Mouse (Mus musculus) limb, embryonic 15.5 days (tissue): ENCODE measurements around the gene Medag. TPM values are rescaled to one million over a fixed set of nuclear protein-coding genes. Genes with fewer than 3 reads are reported as not detected.

Experiments used
- ATAC-seq: fragments of 200-750 bp; cut with Nextera tagmentation; 2 replicates; pipeline ENCODE4 v1.8.0; 2017; ENCODE audit warnings: low read depth, moderate TSS enrichment; ENCODE audit not compliant: insufficient number of reproducible peaks, low FRiP score, low TSS enrichment
- H3K27ac ChIP-seq: fragments of 300-500 bp; sonication (generic); 2 replicates; pipeline ENCODE4 v1.5.1; 2015; ENCODE audit warnings: moderate library complexity, mild to moderate bottlenecking, inconsistent platforms
- H3K27me3 ChIP-seq: fragments of 300-500 bp; sonication (generic); 2 replicates; pipeline ENCODE4 v1.6.1; 2015; ENCODE audit warnings: inconsistent platforms
- H3K36me3 ChIP-seq: fragments of 300-500 bp; sonication (generic); 2 replicates; pipeline ENCODE4 v1.6.1; 2015; ENCODE audit warnings: inconsistent platforms
- H3K4me1 ChIP-seq: fragments of 300-500 bp; sonication (generic); 2 replicates; pipeline ENCODE4 v1.6.1; 2015; ENCODE audit warnings: inconsistent platforms
- H3K4me2 ChIP-seq: fragments of 300-500 bp; sonication (generic); 2 replicates; pipeline ENCODE4 v1.6.1; 2015; ENCODE audit warnings: mild to moderate bottlenecking, inconsistent platforms
- H3K4me3 ChIP-seq: fragments of 300-500 bp; sonication (generic); 2 replicates; pipeline ENCODE4 v1.5.1; 2015; ENCODE audit warnings: mild to moderate bottlenecking, inconsistent platforms
- H3K9ac ChIP-seq: fragments of 300-500 bp; sonication (generic); 2 replicates; pipeline ENCODE4 v1.6.1; 2015; ENCODE audit warnings: inconsistent platforms
- H3K9me3 ChIP-seq: fragments of 300-500 bp; sonication (generic); 2 replicates; pipeline ENCODE4 v1.6.1; 2016; ENCODE audit warnings: inconsistent platforms
- WGBS: fragments of 180-500 bp; shearing (Covaris S2); methylation state at CpG from one replicate; pipeline ENCODE4 v1.1.7; 2015; 5-methylcytosine and 5-hydroxymethylcytosine counted together
- polyA plus RNA-seq: library from polyadenylated mRNA; unstranded; fragments of >200 nt; fragmentation: Nextera tagmentation; extraction: Ambion mirVana; gene quantifications from 2 replicates; pipeline ENCODE4 v1.2.1, GENCODE M21; 2015

Medag gene
- polyA plus RNA-seq, 1 experiment from 2014 or later = 4.2 TPM

DNA sequence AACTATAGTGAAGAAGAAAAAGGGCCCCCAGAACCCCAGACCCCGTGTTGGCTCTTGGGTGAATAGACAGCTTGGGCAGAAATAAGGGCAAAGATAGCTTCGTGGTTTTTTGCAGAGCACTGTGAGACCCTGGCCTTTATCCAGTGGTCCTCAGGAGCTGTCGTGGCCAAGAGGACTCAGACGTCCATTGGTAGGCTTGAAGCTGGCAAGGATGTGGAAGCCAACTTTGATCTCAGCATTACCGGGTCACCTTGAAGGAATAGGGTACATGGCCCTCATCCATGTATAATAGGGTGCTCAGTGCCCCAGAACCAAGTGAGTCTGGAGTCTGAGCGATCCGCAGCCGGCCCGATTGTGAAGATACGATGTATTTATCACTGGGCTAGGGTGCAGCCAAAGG is 1.1 kb downstream of the Medag start:
- Histone ChIP-seq H3K9me3 (no peaks in the 10 kb centered on the region), H3K4me2 (peak overlapping the region; percentile 74; the same call in 1 of the 2 replicates), H3K36me3 (no peaks in the 10 kb centered on the region), H3K27me3 (peaks cover 12% of the 10 kb centered on the region), H3K9ac (no peak overlapping the region), H3K27ac (no peak overlapping the region), H3K4me1 (peaks cover 18% of the 10 kb centered on the region), H3K4me3 (peak overlapping the region; percentile 43)
- ATAC-seq = no peak
- 86% methylated on average over 10 of the region's 10 CpGs for WGBS

DNA sequence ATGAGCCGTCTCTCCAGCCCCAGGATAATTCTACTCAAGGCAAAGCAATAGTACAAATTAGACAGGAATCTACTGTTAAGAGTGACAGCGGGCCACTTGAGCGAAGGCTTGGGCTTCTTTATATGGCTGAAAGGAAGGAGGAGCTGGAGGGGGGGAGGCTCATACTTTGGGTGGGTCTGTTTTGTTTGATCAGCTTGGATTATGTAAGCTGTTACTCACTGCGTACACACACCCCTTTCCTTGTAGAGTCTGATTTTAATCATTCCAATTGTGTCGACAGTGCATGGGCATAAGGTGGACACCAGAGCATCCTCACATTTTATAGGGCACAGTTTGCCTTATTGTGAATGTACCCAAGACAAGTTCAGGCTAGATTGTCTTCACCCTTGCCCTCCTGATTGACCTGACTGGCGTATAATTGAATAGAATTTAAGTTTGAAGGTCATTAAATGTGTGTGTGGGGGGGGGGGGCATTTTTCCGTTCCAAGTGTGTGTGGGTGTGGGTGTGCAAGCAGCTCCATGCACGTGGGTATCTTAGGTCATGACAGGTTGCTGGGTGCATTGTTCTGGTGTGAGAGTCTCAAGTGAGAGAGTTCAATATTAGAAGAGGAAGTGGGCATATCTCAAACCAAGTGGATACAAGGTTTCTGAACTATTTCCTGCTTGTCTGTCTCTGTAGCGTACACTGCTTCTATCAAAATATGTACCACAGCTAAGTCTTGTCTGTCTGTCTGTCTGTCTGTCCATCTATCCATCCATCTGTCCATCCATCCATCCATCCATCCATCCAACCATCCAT is 3.0 kb downstream of the Medag start:
- WGBS = 78% methylated on average over 9 of the region's 9 CpGs

DNA sequence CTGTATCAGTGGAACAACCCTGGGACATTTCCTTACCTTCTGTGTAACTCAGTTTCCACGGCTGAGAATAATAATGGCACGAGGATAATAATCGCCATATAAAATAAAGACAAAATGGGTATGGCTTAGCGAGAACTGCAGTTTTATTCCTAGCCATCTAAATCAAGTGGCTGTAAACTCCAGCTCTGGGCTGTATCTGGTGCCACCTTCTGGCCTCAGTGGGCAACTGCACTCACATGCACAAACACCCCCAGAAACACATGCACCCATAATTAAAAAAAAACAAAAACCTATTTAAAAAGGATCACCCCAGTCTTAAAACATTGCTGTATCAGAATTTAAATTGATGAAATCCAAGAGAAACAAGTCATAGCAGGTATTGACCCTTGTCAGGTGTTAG is 5.8 kb downstream of the Medag start:
- no peak overlapping the region for H3K4me3 ChIP-seq
- H3K4me2 ChIP-seq = no peak overlapping the region
- peaks cover 4% of the 10 kb centered on the region for H3K4me1 ChIP-seq
- no peaks in the 10 kb centered on the region for H3K36me3 ChIP-seq
- 90% methylated on average over 4 of the region's 4 CpGs for WGBS
- H3K9ac ChIP-seq = no peak overlapping the region
- H3K9me3 ChIP-seq = no peaks in the 10 kb centered on the region
- peaks cover 5% of the 10 kb centered on the region; the same call in 1 of the 2 replicates for H3K27me3 ChIP-seq
- H3K27ac ChIP-seq = no peak overlapping the region
- no peak for ATAC-seq

More for the DNA sequence above, 3.0 kb downstream of the Medag start:
- no peak overlapping the region for H3K4me3 ChIP-seq
- peaks cover 18% of the 10 kb centered on the region for H3K4me1 ChIP-seq
- no peaks in the 10 kb centered on the region for H3K9me3 ChIP-seq
- no peaks in the 10 kb centered on the region for H3K36me3 ChIP-seq
- H3K9ac ChIP-seq = no peak overlapping the region
- no peak overlapping the region for H3K4me2 ChIP-seq
- ATAC-seq = no peak
- H3K27ac ChIP-seq = no peak overlapping the region
- H3K27me3 ChIP-seq = peaks cover 12% of the 10 kb centered on the region

DNA sequence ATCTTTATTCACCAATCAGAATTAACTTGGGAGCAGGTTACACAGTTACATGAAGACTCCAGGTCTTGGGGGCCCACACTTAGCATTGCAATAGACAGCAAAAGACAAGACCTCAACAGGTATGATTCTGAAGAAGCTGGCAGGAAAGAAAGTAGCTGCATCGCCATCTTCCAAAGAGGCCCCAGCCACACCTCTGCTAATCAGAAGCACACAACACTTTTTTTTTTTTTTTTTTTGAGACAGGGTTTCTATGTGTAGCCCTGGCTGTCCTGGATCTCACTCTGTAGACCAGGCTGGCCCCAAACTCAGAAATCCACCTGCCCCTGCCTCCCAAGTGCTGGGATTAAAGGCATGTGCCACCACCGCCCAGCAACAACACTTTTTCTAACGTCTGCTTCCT is 15.0 kb downstream of the Medag start:
- 96% methylated on average over 3 of the region's 3 CpGs for WGBS
- Histone ChIP-seq H3K4me2 (no peak overlapping the region), H3K9me3 (no peaks in the 10 kb centered on the region), H3K36me3 (no peaks in the 10 kb centered on the region), H3K27ac (no peak overlapping the region), H3K4me1 (peaks cover 14% of the 10 kb centered on the region), H3K9ac (no peak overlapping the region), H3K27me3 (no peaks in the 10 kb centered on the region), H3K4me3 (no peak overlapping the region)
- ATAC-seq = no peak

DNA sequence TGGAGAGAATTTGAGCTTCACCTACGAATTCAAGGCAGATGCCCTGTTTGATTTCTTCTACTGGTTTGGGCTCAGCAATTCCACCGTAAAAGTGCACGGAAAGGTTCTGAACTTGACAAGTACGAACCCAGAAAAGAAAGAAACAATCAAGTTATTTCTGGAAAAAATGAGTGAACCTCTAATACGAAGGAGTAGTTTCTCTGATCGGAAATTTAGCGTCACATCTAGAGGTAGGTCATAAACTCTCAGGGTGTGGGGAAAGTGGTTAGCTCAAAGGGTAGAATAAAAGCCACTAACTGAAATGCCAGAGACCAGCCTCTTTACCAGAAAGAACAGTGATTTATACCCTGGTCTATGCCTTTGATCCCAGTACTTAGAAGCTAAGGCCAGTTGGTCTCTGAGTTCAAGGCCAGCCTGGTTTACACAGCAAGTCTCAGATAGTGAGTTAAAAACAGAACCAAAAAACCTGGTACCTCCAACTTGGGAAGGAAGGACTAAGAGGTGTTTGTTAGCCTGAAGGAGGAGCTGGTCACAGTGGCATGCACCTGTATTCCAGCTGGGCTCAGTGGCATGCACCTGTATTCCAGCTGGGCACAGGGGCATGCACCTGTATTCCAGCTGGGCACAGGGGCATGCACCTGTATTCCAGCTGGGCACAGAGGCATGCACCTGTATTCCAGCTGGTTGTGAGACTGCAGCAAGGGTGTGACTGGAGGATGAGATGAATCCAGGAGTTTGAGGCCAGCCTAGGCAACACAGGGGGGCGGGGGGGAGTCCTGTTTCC is 15.9 kb downstream of the Medag start:
- no peaks in the 10 kb centered on the region for H3K36me3 ChIP-seq
- peaks cover 14% of the 10 kb centered on the region for H3K4me1 ChIP-seq
- no peak overlapping the region for H3K9ac ChIP-seq
- H3K27ac ChIP-seq = no peak overlapping the region
- H3K4me3 ChIP-seq = no peak overlapping the region
- H3K4me2 ChIP-seq = no peak overlapping the region
- H3K27me3 ChIP-seq = no peaks in the 10 kb centered on the region
- ATAC-seq = no peak
- no peaks in the 10 kb centered on the region for H3K9me3 ChIP-seq
- 86% methylated on average over 8 of the region's 8 CpGs for WGBS

DNA sequence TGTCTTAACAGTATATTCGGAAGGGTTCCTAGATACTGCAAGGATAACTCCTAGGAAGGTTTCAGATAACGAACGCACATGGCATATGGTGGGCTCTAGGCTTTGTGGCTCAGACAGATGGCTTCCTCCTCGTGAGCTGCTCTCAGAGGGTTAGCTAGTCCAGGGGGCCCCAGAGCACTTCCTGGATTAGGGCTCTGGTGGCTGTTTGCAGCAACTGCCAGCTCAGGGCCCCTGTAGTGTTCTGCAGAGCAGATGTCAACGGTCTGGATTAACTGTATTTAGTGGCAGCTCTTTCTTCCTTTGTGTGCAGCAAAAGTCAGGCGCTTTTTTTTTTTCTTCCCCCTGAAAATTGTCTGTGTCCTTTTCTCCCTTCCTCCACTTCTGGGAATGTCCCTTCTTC is 16.8 kb downstream of the Medag start:
- H3K4me3 ChIP-seq = no peak overlapping the region
- 0 out of 2 replicates have a peak overlapping the region, but pooled peaks have one; percentile 12 for H3K4me2 ChIP-seq
- H3K9ac ChIP-seq = 0 out of 2 replicates have a peak overlapping the region, but pooled peaks have one; percentile 1
- no peaks in the 10 kb centered on the region for H3K9me3 ChIP-seq
- no peaks in the 10 kb centered on the region for H3K36me3 ChIP-seq
- 8% methylated on average over 6 of the region's 6 CpGs for WGBS
- no peaks in the 10 kb centered on the region for H3K27me3 ChIP-seq
- H3K4me1 ChIP-seq = peaks cover 14% of the 10 kb centered on the region
- ATAC-seq = 0 out of 2 replicates have a peak, but pooled peaks have one; percentile 26
- H3K27ac ChIP-seq = peak overlapping the region; percentile 75

DNA sequence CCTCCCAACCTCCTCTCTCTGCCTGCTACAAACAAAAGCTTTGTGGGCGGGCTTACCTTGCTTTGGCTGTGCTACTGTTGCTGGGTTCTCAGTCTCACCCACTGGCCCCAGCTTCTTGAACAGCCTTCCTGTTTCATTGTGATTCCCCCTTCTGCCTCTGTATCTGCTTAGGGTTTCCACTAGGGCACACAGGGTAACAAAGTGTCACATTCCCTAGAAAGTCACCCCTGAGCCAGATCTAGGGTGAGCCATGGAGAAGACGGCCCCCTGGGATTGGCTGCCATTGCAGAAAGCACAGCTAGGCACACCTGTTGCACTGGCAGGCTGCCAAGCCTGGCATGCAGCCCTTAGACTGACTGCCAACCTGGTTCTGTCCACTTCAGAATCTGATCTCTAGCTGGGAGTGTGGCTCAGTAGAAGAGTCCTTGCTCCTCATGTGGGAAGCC is 17.3 kb downstream of the Medag start:
- Histone ChIP-seq H3K4me3 (no peak overlapping the region), H3K9ac (no peak overlapping the region), H3K27me3 (no peaks in the 10 kb centered on the region), H3K9me3 (no peaks in the 10 kb centered on the region), H3K4me1 (peaks cover 18% of the 10 kb centered on the region), H3K4me2 (no peak overlapping the region), H3K36me3 (no peaks in the 10 kb centered on the region), H3K27ac (peak overlapping the region; percentile 75)
- WGBS = 46% methylated on average over 2 of the region's 2 CpGs
- ATAC-seq = no peak

DNA sequence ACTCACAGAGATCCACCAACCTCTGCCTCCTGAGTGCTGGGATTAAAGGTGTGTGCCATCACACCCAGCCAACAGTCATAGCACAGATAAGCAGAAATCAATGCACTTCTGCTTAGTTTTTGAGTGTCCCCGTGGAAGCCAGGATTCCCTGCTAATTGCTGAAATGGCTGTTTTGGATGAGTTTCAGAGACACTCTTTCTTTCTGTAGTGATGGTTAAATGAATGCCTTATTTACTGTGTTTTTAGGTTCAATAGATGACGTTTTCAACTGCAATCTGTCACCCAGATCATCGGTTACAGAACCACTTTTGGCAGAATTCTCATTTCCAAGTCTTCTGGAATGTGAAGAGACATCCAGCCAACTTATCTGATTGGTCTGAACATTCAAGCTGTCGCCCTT is 18.0 kb downstream of the Medag start:
- Histone ChIP-seq H3K36me3 (no peaks in the 10 kb centered on the region), H3K27ac (no peak overlapping the region), H3K27me3 (no peaks in the 10 kb centered on the region), H3K4me2 (no peak overlapping the region), H3K9me3 (no peaks in the 10 kb centered on the region), H3K4me3 (no peak overlapping the region), H3K9ac (no peak overlapping the region), H3K4me1 (peaks cover 23% of the 10 kb centered on the region)
- ATAC-seq = no peak
- WGBS = 76% methylated on average over 4 of the region's 4 CpGs

DNA sequence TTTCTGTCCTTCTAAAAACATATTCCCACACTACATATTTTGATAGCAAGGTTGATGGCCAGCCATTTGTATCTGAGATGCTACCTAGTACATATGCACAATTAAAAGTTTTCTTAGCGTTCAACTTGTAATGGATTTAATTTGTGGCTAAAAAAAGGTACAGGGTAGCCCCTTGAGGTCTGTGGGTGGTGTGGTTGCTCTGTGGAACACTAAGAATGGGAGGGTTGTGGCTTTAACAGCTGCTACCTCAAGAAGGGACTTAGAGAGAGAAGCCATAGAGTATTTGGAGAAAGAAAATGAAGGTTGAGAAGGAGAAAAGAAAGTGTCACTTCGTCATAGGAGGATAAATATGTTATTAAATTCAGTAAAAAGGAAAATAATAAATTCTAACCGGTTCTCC is 19.4 kb downstream of the Medag start:
- Histone ChIP-seq H3K27ac (no peak overlapping the region), H3K36me3 (no peaks in the 10 kb centered on the region), H3K4me2 (no peak overlapping the region), H3K9me3 (no peaks in the 10 kb centered on the region), H3K9ac (no peak overlapping the region), H3K27me3 (no peaks in the 10 kb centered on the region), H3K4me1 (peaks cover 24% of the 10 kb centered on the region), H3K4me3 (no peak overlapping the region)
- no peak for ATAC-seq
- WGBS = 72% methylated on average over 3 of the region's 3 CpGs

DNA sequence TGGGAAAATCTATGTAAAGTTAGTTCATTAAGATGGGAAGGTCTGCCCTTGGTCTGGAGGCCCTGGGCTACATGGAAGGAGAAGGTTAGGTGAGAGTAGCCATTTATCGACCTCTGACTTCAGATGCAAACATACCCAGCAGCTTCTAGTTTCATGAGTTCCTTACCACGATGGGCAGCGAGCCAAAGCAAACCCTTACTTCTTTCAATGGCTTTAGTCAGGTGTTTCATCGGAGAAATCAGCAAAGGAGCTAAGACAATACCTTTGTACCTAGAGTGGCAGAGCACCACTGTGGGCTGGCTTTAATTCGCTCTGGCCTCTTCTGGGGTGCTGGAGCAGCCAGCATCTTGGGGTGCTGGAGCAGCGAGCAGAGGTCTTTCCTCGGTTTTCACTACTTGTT is 22.1 kb downstream of the Medag start:
- ATAC-seq = no peak
- H3K36me3 ChIP-seq = no peaks in the 10 kb centered on the region
- no peak overlapping the region for H3K4me2 ChIP-seq
- H3K4me3 ChIP-seq = no peak overlapping the region
- no peak overlapping the region for H3K27ac ChIP-seq
- H3K9me3 ChIP-seq = no peaks in the 10 kb centered on the region
- 57% methylated on average over 7 of the region's 7 CpGs for WGBS
- H3K27me3 ChIP-seq = no peaks in the 10 kb centered on the region
- peaks cover 18% of the 10 kb centered on the region for H3K4me1 ChIP-seq
- H3K9ac ChIP-seq = no peak overlapping the region

DNA sequence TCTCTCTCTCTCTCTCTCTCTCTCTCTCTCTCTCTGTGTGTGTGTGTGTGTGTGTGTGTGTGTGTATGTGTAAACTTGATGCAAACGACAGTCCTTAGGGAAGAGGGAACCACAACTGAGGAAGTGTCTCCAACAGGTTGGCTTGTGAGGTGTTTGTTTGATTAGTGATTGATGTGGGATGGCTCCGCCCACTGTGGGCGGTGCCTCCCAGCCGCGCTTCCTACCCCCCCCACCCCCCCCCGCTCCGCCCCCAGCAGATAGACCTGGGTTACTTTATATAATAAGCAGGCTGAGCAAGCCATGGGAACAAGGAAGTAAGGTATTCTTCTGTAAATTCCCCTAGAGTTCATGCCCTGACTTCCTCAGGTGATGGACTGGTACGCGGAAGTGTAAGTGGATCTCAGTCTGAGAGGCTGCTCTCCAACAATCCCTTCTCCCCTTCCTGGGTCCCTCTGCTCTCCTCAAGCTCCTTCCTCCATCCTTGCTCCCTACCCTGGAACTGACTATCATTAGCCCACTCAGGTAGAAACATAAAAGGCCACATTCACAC is 22.7 kb downstream of the Medag start:
- no peak for ATAC-seq

DNA sequence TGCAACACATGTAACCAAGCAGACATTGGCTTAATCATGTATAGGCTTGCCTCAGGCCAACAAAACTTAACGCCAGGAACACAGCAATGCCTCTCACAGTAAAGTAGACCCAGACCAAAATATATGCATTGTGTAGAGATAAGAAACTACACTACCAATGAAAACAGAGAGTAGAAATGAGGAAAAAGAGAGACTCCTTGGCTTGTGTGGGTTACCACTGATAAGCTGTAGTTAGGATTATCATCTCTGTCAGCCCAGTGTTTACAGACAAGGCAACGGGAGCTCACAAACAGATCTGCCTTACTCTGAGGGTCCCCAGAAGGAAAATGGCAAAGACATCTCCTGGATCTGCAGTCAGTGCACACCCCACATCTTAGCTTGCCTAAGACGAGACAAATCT is 25.0 kb downstream of the Medag start:
- WGBS = 66% methylated on average over 3 of the region's 3 CpGs
- H3K4me2 ChIP-seq = no peak overlapping the region
- no peak overlapping the region for H3K4me3 ChIP-seq
- no peak overlapping the region for H3K27ac ChIP-seq
- ATAC-seq = no peak
- H3K9ac ChIP-seq = no peak overlapping the region
- H3K27me3 ChIP-seq = no peaks in the 10 kb centered on the region
- H3K9me3 ChIP-seq = no peaks in the 10 kb centered on the region
- H3K36me3 ChIP-seq = no peaks in the 10 kb centered on the region
- peaks cover 31% of the 10 kb centered on the region for H3K4me1 ChIP-seq

More for the DNA sequence above, 22.7 kb downstream of the Medag start:
- no peak overlapping the region for H3K27ac ChIP-seq
- peaks cover 14% of the 10 kb centered on the region for H3K4me1 ChIP-seq
- no peaks in the 10 kb centered on the region for H3K36me3 ChIP-seq
- no peak overlapping the region for H3K4me2 ChIP-seq
- no peak overlapping the region for H3K9ac ChIP-seq
- no peak overlapping the region for H3K4me3 ChIP-seq
- 17% methylated on average over 8 of the region's 9 CpGs for WGBS
- no peaks in the 10 kb centered on the region for H3K27me3 ChIP-seq
- H3K9me3 ChIP-seq = no peaks in the 10 kb centered on the region
